ENCODE assay signal across 27 mouse cellular contexts in genomic region chr3:147976069-147976468, GRCm38 (mm10).
DNase-seq lines count a peak whose midpoint lies in the region; ATAC-seq and TF ChIP-seq lines count a peak whose summit lies in the region.
"Had no signal": no experiment of that assay in that cellular context is flagged by ENCODE, and none has a peak within 500 bp of the region (broad histone marks: within the 10 kb centered on the region; RNA-seq: fewer than 3 reads in every experiment).

No protein-coding gene starts in this region.

- no peak overlapping the region for H3K4me3 ChIP-seq in forebrain, embryonic 13.5 days
- H3K4me3 ChIP-seq in forebrain, embryonic 11.5 days (ENCODE audit: low read depth, low read length) = no peak overlapping the region
- no peak overlapping the region for H3K4me3 ChIP-seq in midbrain, embryonic 12.5 days
- no peak overlapping the region for H3K4me3 ChIP-seq in midbrain, postnatal 0 days (ENCODE audit: low read depth, low read length)
- no peak overlapping the region for H3K4me3 ChIP-seq in forebrain, postnatal 0 days (ENCODE audit: low read depth, low read length)
- no peak overlapping the region for H3K4me3 ChIP-seq in neural tube, embryonic 14.5 days (ENCODE audit: low read depth, low read length)
- H3K4me3 ChIP-seq: embryonic facial prominence, embryonic 12.5 days; heart, embryonic 13.5 days; liver, embryonic 15.5 days; myocyte had no signal

- no peak overlapping the region for H3K27ac ChIP-seq in forebrain, embryonic 13.5 days
- H3K27ac ChIP-seq in forebrain, embryonic 11.5 days (ENCODE audit: low read depth, low read length) = no peak overlapping the region
- H3K27ac ChIP-seq in midbrain, embryonic 12.5 days (replicated peaks) = peak overlapping the region; percentile 71
- H3K27ac ChIP-seq in midbrain, postnatal 0 days (ENCODE audit: low read depth, low read length) = no peak overlapping the region
- H3K27ac ChIP-seq in forebrain, postnatal 0 days (ENCODE audit: low read depth, low read length) = no peak overlapping the region
- H3K27ac ChIP-seq in neural tube, embryonic 14.5 days (ENCODE audit: low read depth, low read length) = peak overlapping the region; percentile 39; the same call in 1 of the 2 replicates
- H3K27ac ChIP-seq: embryonic facial prominence, embryonic 12.5 days; heart, embryonic 13.5 days; liver, embryonic 15.5 days had no signal

- 89% methylated on average over 6 of the region's 6 CpGs for WGBS in forebrain, embryonic 13.5 days
- 89% methylated on average over 6 of the region's 6 CpGs for WGBS in forebrain, embryonic 11.5 days
- WGBS in midbrain, embryonic 12.5 days = 81% methylated on average over 6 of the region's 6 CpGs
- WGBS in midbrain, postnatal 0 days = 69% methylated on average over 6 of the region's 6 CpGs
- 73% methylated on average over 6 of the region's 6 CpGs for WGBS in forebrain, postnatal 0 days
- 69% methylated on average over 6 of the region's 6 CpGs for WGBS in neural tube, embryonic 14.5 days

- no peaks in the 10 kb centered on the region for H3K27me3 ChIP-seq in forebrain, embryonic 13.5 days
- H3K27me3 ChIP-seq in forebrain, embryonic 11.5 days (ENCODE audit: control insufficient read depth, insufficient read depth, low read length) = no peaks in the 10 kb centered on the region
- H3K27me3 ChIP-seq in midbrain, embryonic 12.5 days = peaks cover 22% of the 10 kb centered on the region
- no peaks in the 10 kb centered on the region for H3K27me3 ChIP-seq in midbrain, postnatal 0 days (ENCODE audit: insufficient read depth, low read length)
- no peaks in the 10 kb centered on the region for H3K27me3 ChIP-seq in forebrain, postnatal 0 days (ENCODE audit: insufficient read depth, low read length)
- no peaks in the 10 kb centered on the region for H3K27me3 ChIP-seq in neural tube, embryonic 14.5 days (ENCODE audit: control insufficient read depth, insufficient read depth, low read length)
- H3K27me3 ChIP-seq: embryonic facial prominence, embryonic 12.5 days; heart, embryonic 13.5 days; liver, embryonic 15.5 days had no signal

- H3K4me1 ChIP-seq in forebrain, embryonic 13.5 days = peaks cover 17% of the 10 kb centered on the region; the same call in 1 of the 2 replicates
- peaks cover 2% of the 10 kb centered on the region; the same call in 1 of the 2 replicates for H3K4me1 ChIP-seq in forebrain, embryonic 11.5 days (replicated peaks; ENCODE audit: control insufficient read depth, insufficient read depth, low read length)
- H3K4me1 ChIP-seq in midbrain, embryonic 12.5 days = peaks cover 14% of the 10 kb centered on the region
- H3K4me1 ChIP-seq in midbrain, postnatal 0 days (ENCODE audit: insufficient read depth, low read length) = no peaks in the 10 kb centered on the region; the same call in 1 of the 2 replicates
- H3K4me1 ChIP-seq in forebrain, postnatal 0 days (ENCODE audit: insufficient read depth) = 0 out of 2 replicates have a peak, but pooled peaks cover 5% of the 10 kb centered on the region
- no peaks in the 10 kb centered on the region; the same call in 1 of the 2 replicates for H3K4me1 ChIP-seq in neural tube, embryonic 14.5 days (ENCODE audit: control insufficient read depth, insufficient read depth, low read length)
- H3K4me1 ChIP-seq: embryonic facial prominence, embryonic 12.5 days; liver, embryonic 15.5 days had no signal

- no peak for TF ChIP-seq CTCF in midbrain, postnatal 0 days (IDR thresholded peaks at IDR 0.05)
- no peak for TF ChIP-seq CTCF in forebrain, postnatal 0 days (IDR thresholded peaks at IDR 0.05; ENCODE audit: low read depth)

- no peaks in the 10 kb centered on the region for H3K9me3 ChIP-seq in forebrain, embryonic 13.5 days (replicated peaks)
- no peaks in the 10 kb centered on the region for H3K9me3 ChIP-seq in forebrain, embryonic 11.5 days (ENCODE audit: control insufficient read depth, low read length)
- no peaks in the 10 kb centered on the region for H3K9me3 ChIP-seq in midbrain, embryonic 12.5 days
- H3K9me3 ChIP-seq in midbrain, postnatal 0 days (ENCODE audit: low read length) = no peaks in the 10 kb centered on the region
- H3K9me3 ChIP-seq in forebrain, postnatal 0 days (ENCODE audit: low read length) = no peaks in the 10 kb centered on the region
- no peaks in the 10 kb centered on the region for H3K9me3 ChIP-seq in neural tube, embryonic 14.5 days (ENCODE audit: control insufficient read depth, low read length)
- H3K9me3 ChIP-seq: embryonic facial prominence, embryonic 12.5 days; heart, embryonic 13.5 days; liver, embryonic 15.5 days had no signal

- H3K36me3 ChIP-seq in forebrain, embryonic 13.5 days (ENCODE audit: poor library complexity, severe bottlenecking) = no peaks in the 10 kb centered on the region
- H3K36me3 ChIP-seq in forebrain, embryonic 11.5 days (ENCODE audit: control insufficient read depth, insufficient read depth, low read length) = no peaks in the 10 kb centered on the region
- no peaks in the 10 kb centered on the region for H3K36me3 ChIP-seq in midbrain, embryonic 12.5 days
- H3K36me3 ChIP-seq in midbrain, postnatal 0 days (ENCODE audit: insufficient read depth, low read length) = no peaks in the 10 kb centered on the region
- H3K36me3 ChIP-seq in forebrain, postnatal 0 days (ENCODE audit: insufficient read depth) = no peaks in the 10 kb centered on the region
- no peaks in the 10 kb centered on the region for H3K36me3 ChIP-seq in neural tube, embryonic 14.5 days (ENCODE audit: control insufficient read depth, insufficient read depth, low read length)
- H3K36me3 ChIP-seq: embryonic facial prominence, embryonic 12.5 days; G1E; heart, embryonic 13.5 days; liver, embryonic 15.5 days had no signal

- no peak overlapping the region for H3K9ac ChIP-seq in forebrain, embryonic 13.5 days
- H3K9ac ChIP-seq in forebrain, embryonic 11.5 days (ENCODE audit: low read length) = no peak overlapping the region
- H3K9ac ChIP-seq in midbrain, embryonic 12.5 days (replicated peaks) = no peak overlapping the region
- no peak overlapping the region for H3K9ac ChIP-seq in midbrain, postnatal 0 days (replicated peaks; ENCODE audit: low read length, poor library complexity, severe bottlenecking)
- no peak overlapping the region for H3K9ac ChIP-seq in forebrain, postnatal 0 days
- H3K9ac ChIP-seq in neural tube, embryonic 14.5 days (replicated peaks; ENCODE audit: low read depth, low read length) = no peak overlapping the region
- H3K9ac ChIP-seq: embryonic facial prominence, embryonic 12.5 days; heart, embryonic 13.5 days; liver, embryonic 15.5 days; lung, embryonic 14.5 days had no signal

- no peak for DNase-seq in forebrain, embryonic 11.5 days (ENCODE audit: low spot score)
- DNase-seq in midbrain, postnatal 0 days (ENCODE audit: low spot score) = no peak
- DNase-seq in forebrain, postnatal 0 days = peak; percentile 40
- DNase-seq in yolk sac, embryonic 10.5 days (ENCODE audit: low spot score) = no peak
- DNase-seq: adrenal gland, postnatal 14 days; cerebellum, adult 11 months; cerebellum, adult 9-11 months; embryo, embryonic 11 days; heart, postnatal 10 days; kidney, adult 9 months; kidney, postnatal 10 days; layer of hippocampus, postnatal 36 days; left cerebral cortex, postnatal 4 days; lung, embryonic 14.5 days; lung, postnatal 14 days; right cerebral cortex, adult 18-20 months; spleen, adult 18-20 months; thymus, postnatal 36 days had no signal

- H3K4me2 ChIP-seq in forebrain, embryonic 13.5 days = no peak overlapping the region
- H3K4me2 ChIP-seq in forebrain, embryonic 11.5 days (ENCODE audit: low read depth, low read length, severe bottlenecking) = no peak overlapping the region
- no peak overlapping the region for H3K4me2 ChIP-seq in midbrain, embryonic 12.5 days (replicated peaks)
- no peak overlapping the region for H3K4me2 ChIP-seq in midbrain, postnatal 0 days (ENCODE audit: low read depth, low read length, poor library complexity, severe bottlenecking)
- no peak overlapping the region for H3K4me2 ChIP-seq in forebrain, postnatal 0 days (ENCODE audit: low read depth)
- H3K4me2 ChIP-seq in neural tube, embryonic 14.5 days (ENCODE audit: low read depth, low read length) = no peak overlapping the region
- H3K4me2 ChIP-seq: embryonic facial prominence, embryonic 12.5 days; heart, embryonic 13.5 days; liver, embryonic 15.5 days; lung, embryonic 14.5 days had no signal

- 0 out of 2 replicates have a peak, but pooled peaks have one; percentile 41 for ATAC-seq in forebrain, embryonic 13.5 days
- ATAC-seq in forebrain, embryonic 11.5 days (replicated peaks; ENCODE audit: low FRiP score) = no peak
- ATAC-seq in midbrain, embryonic 12.5 days (ENCODE audit: low FRiP score, low read depth) = peak; percentile 14; the same call in 1 of the 2 replicates
- ATAC-seq in midbrain, postnatal 0 days (ENCODE audit: low FRiP score) = no peak
- ATAC-seq in forebrain, postnatal 0 days = no peak; the same call in 1 of the 2 replicates
- no peak for ATAC-seq in neural tube, embryonic 14.5 days (ENCODE audit: low read depth)
- ATAC-seq: intestine, embryonic 16.5 days had no signal

Comparison
In these comparisons a context has a peak if more than half of its experiments do, and no peak if none do; other contexts are left out.
1. ATAC-seq: peak in forebrain, embryonic 13.5 days (single experiment) and midbrain, embryonic 12.5 days (single experiment); none in forebrain, embryonic 11.5 days (single experiment), midbrain, postnatal 0 days (single experiment), forebrain, postnatal 0 days (single experiment) and neural tube, embryonic 14.5 days (single experiment).
2. H3K27ac ChIP-seq: peak in midbrain, embryonic 12.5 days (single experiment) and neural tube, embryonic 14.5 days (single experiment); none in forebrain, embryonic 13.5 days (single experiment), forebrain, embryonic 11.5 days (single experiment), midbrain, postnatal 0 days (single experiment) and forebrain, postnatal 0 days (single experiment).